Mouse (Mus musculus) liver, adult 10 weeks (tissue): ENCODE data around the gene Phospho1. TPM values are rescaled to one million over a fixed set of nuclear protein-coding genes. Genes with fewer than 3 reads are reported as not detected.

Experiments used
- polyA plus RNA-seq: library from polyadenylated mRNA; stranded (reverse); fragments of 350-450 nt; fragmentation: Illumina TruSeq; extraction: RNeasy Lipid Tissue Mini Kit (QIAGEN cat#74804); gene quantifications from one replicate; pipeline ENCODE4 v1.2.3, GENCODE M21; 2014; ENCODE audit warnings: low read depth, low replicate concordance

Gene Phospho1
- 0.56 TPM for polyA plus RNA-seq

DNA sequence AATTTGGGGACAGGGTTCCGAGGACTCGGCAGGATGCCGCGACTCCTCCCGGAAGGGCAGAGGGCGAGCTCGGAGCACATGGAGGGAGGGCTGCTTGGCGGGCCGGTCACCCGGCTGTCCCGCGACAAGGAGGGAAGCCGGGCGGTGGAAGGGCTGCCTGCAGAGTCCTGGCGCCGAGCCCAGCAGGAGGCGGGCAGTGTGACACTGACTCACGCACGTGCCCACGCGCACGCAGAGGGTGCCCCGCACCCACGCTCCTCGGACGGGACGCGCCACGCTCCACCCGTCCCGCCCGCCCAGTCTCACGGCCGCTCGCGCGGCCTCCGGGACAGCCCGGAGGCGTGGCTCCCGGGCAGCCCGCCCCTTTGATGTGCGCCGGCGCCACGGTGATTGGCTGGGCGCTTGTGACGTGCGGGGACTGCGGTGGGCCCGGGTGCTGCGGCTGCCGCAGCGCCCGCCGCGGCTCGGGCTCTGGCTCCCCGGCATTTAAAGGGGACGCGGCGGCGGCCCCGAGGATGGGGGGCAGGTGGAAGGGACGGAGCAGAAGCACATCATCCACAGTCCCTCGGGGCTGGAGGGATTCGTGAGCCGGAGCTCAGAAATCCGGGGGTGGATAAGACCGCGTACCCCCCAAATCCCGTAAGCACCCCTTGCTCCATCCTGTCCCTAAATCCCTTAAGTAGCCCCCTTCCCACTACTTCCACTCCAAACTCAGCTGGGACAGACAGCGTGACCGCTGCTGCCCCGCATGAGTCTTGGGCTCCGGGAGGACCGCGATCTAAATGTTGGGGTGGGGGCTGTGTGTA lies at the start of gene Phospho1:
TSS of gene Phospho1 (plus strand) at position 429 of the 806 bp plus-strand sequence.

DNA sequence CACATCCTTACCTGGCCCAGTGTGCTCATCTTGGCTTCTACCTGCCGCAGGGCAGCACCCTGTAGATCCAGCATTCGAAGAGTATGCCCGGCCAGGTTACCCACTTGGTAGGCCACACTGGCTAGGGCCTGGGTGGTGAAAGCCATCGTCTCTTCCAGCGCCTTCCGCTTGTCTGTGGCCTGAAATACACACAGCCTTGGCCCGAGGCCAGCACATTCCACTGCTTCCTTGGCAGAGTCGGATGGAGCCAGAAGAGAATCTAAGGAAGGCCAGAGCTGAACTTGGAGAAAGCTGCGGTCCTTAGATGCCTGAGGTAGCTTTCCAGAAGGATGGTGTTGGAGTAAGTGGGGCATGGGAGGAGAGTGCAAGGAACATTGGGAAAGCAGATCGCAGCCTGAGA lies 12.8 kb downstream of the Phospho1 start, which contains the start of gene Gngt2:
TSS of gene Gngt2 (plus strand) at position 158 of the 400 bp plus-strand sequence.

DNA sequence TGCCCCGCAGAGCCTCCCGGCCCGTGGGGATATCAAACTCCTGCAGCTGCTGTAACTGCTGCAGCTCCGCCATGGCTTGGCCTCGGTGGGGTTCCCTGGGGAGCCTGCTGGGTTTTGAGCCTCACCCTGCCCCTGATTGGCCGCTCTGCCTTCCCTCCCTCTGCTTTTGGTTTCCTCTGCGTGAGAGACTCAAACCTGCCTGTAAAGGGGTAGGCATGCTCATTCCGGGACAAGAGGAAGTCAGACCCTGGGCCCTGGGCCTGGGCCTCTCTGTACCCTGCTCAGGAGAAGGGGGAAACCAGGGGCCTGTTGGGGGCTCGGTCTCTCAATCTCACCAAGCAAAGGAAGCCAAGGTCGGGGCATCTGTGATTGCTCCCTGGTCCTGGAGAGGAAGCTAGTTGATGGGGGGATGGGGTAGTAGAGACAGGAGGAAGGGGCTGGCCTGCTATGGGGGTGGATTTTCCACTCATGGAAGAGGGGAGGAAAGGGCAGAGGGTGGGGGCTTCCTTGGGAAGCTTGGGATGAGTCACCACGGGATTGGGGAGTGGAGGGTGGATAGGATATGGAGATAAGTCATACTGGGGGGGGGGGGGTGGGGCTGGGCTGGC lies 17.9 kb downstream of the Phospho1 start, which contains the start of gene Abi3:
TSS of gene Abi3 (minus strand) at position 403 of the 608 bp plus-strand sequence.

Other genes starting within 250 kb of the Phospho1 start
- gene Ngfr, start 236.8 kb upstream of the Phospho1 start, polyA plus RNA-seq = 0.40 TPM
- gene Phb, start 157.5 kb upstream of the Phospho1 start, polyA plus RNA-seq = 41.8 TPM
- gene Zfp652, start 111.8 kb upstream of the Phospho1 start, polyA plus RNA-seq = 12.4 TPM
- 0.16 TPM for gene B130006D01Rik, start 100.9 kb upstream of the Phospho1 start, polyA plus RNA-seq
- gene Gngt2, start 12.7 kb downstream of the Phospho1 start, polyA plus RNA-seq = 4.2 TPM
- gene Abi3, start 18.0 kb downstream of the Phospho1 start, polyA plus RNA-seq = 0.29 TPM
- gene B4galnt2, start 90.4 kb downstream of the Phospho1 start, polyA plus RNA-seq = not detected
- not detected for gene Igf2bp1, start 181.4 kb downstream of the Phospho1 start, polyA plus RNA-seq
- gene Gip, start 200.0 kb downstream of the Phospho1 start, polyA plus RNA-seq = not detected
- gene Snf8, start 210.4 kb downstream of the Phospho1 start, polyA plus RNA-seq = 20.3 TPM
- gene Ube2z, start 240.9 kb downstream of the Phospho1 start, polyA plus RNA-seq = 15.9 TPM